ENCODE assay signal across 8 mouse cellular contexts in genomic region chr19:44282534-44283156, GRCm38 (mm10). TPM values are rescaled to one million over a fixed set of nuclear protein-coding genes. Genes with fewer than 3 reads are reported as not detected.
DNase-seq lines count a peak whose midpoint lies in the region; ATAC-seq and TF ChIP-seq lines count a peak whose summit lies in the region.

No protein-coding gene starts in this region.

- H3K79me2 ChIP-seq in macrophage (ENCODE audit: inconsistent target): no peaks in the 10 kb centered on the region

- DNase-seq in G1E (ENCODE audit: low spot score): no peak
- no peak for DNase-seq in hindbrain, embryonic 14.5 days (ENCODE audit: low spot score)
- peak; percentile 71 for DNase-seq in thymus, postnatal 4 days
- DNase-seq in right cerebral cortex, postnatal 4 days: no peak
- DNase-seq in adrenal gland, postnatal 14 days: no peak
- no peak for DNase-seq in kidney, postnatal 36 days

- no peak for TF ChIP-seq CTCF in G1E (IDR thresholded peaks at IDR 0.05; ENCODE audit: low read depth, low read length)

- H3K4me3 ChIP-seq in G1E (ENCODE audit: low read depth, low read length): peak overlapping the region; percentile 72; the same call in 1 of the 2 replicates
- no peak overlapping the region for H3K4me3 ChIP-seq in hindbrain, embryonic 14.5 days (replicated peaks; ENCODE audit: low read length)
- no peak overlapping the region for H3K4me3 ChIP-seq in macrophage (ENCODE audit: inconsistent target)

- no peaks in the 10 kb centered on the region for H3K36me3 ChIP-seq in G1E (replicated peaks)
- no peaks in the 10 kb centered on the region for H3K36me3 ChIP-seq in hindbrain, embryonic 14.5 days (replicated peaks; ENCODE audit: control insufficient read depth, insufficient read depth)
- no peaks in the 10 kb centered on the region for H3K36me3 ChIP-seq in macrophage (ENCODE audit: inconsistent target)

- no peaks in the 10 kb centered on the region for H3K9me3 ChIP-seq in G1E (replicated peaks)
- no peaks in the 10 kb centered on the region for H3K9me3 ChIP-seq in hindbrain, embryonic 14.5 days (ENCODE audit: control insufficient read depth, low read length)

- H3K9ac ChIP-seq in hindbrain, embryonic 14.5 days: no peak overlapping the region

- WGBS in hindbrain, embryonic 14.5 days: 32% methylated on average over 9 of the region's 9 CpGs
- 40% methylated on average over 8 of the region's 9 CpGs for WGBS in macrophage (ENCODE audit: missing documents)

- peaks cover 74% of the 10 kb centered on the region for H3K4me1 ChIP-seq in G1E (ENCODE audit: insufficient read depth, low read depth, low read length)
- H3K4me1 ChIP-seq in hindbrain, embryonic 14.5 days (replicated peaks; ENCODE audit: control insufficient read depth, insufficient read depth, low read length): peaks cover 30% of the 10 kb centered on the region

- peak overlapping the region; percentile 71 for H3K27ac ChIP-seq in hindbrain, embryonic 14.5 days
- peak overlapping the region; percentile 82 for H3K27ac ChIP-seq in macrophage

- peak; percentile 32 for ATAC-seq in CD4-positive, CD25-positive, alpha-beta regulatory T cell, adult 4 months
- ATAC-seq in G1E (ENCODE audit: extremely low read depth, insufficient number of reproducible peaks, low FRiP score, poor library complexity, severe bottlenecking): no peak
- ATAC-seq in hindbrain, embryonic 14.5 days (ENCODE audit: low FRiP score): no peak

- H3K27me3 ChIP-seq in G1E (ENCODE audit: insufficient read depth, low read length): no peaks in the 10 kb centered on the region
- H3K27me3 ChIP-seq in hindbrain, embryonic 14.5 days (ENCODE audit: control insufficient read depth, insufficient read depth, low read length): no peaks in the 10 kb centered on the region

- H3K4me2 ChIP-seq in hindbrain, embryonic 14.5 days (replicated peaks): 0 out of 2 replicates have a peak overlapping the region, but pooled peaks have one; percentile 5

RNA-seq across cellular contexts. Expression of gene Scd2, which starts 10.8 kb away (rescaled TPM):
- polyA plus RNA-seq in CD4-positive, CD25-positive, alpha-beta regulatory T cell, adult 4 months (2017; shearing (Covaris generic)): 10 to 100 TPM; 40.3 to 46.7 TPM
- total RNA-seq in G1E (2014; fragmentation: Nextera tagmentation) (710 and 771 TPM in 2 replicates), G1E (2017) (537 and 649 TPM in 2 replicates)
- polyA plus RNA-seq in G1E (2012) (63.8 and 97.6 TPM in 2 replicates), macrophage (2018) (51.1 to 117 TPM (median 106 TPM) in 3 replicates)
- polyA plus RNA-seq in hindbrain, embryonic 14.5 days (2014; fragmentation: Nextera tagmentation; extraction: Ambion mirVana): 323 and 381 TPM in 2 replicates
- 100 to 1,000 TPM in 2 of 26 experiments, 10 to 100 TPM in 14, 1 to 10 TPM in 10; 2.2 to 156 (median 19.0) TPM for total RNA-seq in macrophage (2018; cell fraction: chromatin; rRNA removed)
- 100 to 1,000 TPM; 105 to 368 (median 202) TPM for total RNA-seq in macrophage (2018; cell fraction: cytosol; rRNA removed)
- 100 to 1,000 TPM in 21 of 26 experiments, 10 to 100 TPM in 5; 21.2 to 569 (median 200) TPM for total RNA-seq in macrophage (2018; cell fraction: nucleus; rRNA removed)
- 337 and 408 TPM in 2 replicates for total RNA-seq in adrenal gland, postnatal 14 days (2021)

RNA-seq across cellular contexts. Expression of gene Scd4, which starts 50.2 kb away (rescaled TPM):
- polyA plus RNA-seq in CD4-positive, CD25-positive, alpha-beta regulatory T cell, adult 4 months (2017; shearing (Covaris generic)): under 1 TPM; 0.42 to 0.59 TPM
- total RNA-seq in G1E (2014; fragmentation: Nextera tagmentation) (0.23 TPM in 1 of 2 replicates, not detected in the other), G1E (2017) (0.44 and 0.76 TPM in 2 replicates)
- polyA plus RNA-seq in G1E (2012) (0.10 and 0.13 TPM in 2 replicates), macrophage (2018) (0.15 to 0.19 TPM (median 0.16 TPM) in 3 replicates)
- polyA plus RNA-seq in hindbrain, embryonic 14.5 days (2014; fragmentation: Nextera tagmentation; extraction: Ambion mirVana): 0.25 and 0.30 TPM in 2 replicates
- total RNA-seq in macrophage (2018; cell fraction: chromatin; rRNA removed): 10 to 100 TPM in 6 of 26 experiments, 1 to 10 TPM in 14, under 1 TPM in 3, not detected in 3; 0.40 to 17.8 (median 3.0) TPM
- total RNA-seq in macrophage (2018; cell fraction: cytosol; rRNA removed): 1 to 10 TPM in 3 of 26 experiments, under 1 TPM in 23; 0.06 to 1.3 (median 0.31) TPM
- 10 to 100 TPM in 1 of 26 experiments, 1 to 10 TPM in 17, under 1 TPM in 6, not detected in 2; 0.23 to 10.8 (median 1.9) TPM for total RNA-seq in macrophage (2018; cell fraction: nucleus; rRNA removed)
- total RNA-seq in adrenal gland, postnatal 14 days (2021): 2.2 and 2.9 TPM in 2 replicates
